Mouse (Mus musculus): ENCODE measurements around the gene Cxcl15. TPM values are rescaled to one million over a fixed set of nuclear protein-coding genes. Genes with fewer than 3 reads are reported as not detected.
"Not testable (repeated sequence)": the region's sequence is repeated elsewhere in the genome, so short reads cannot be mapped to it uniquely, and the experiment has no call there.

Gene Cxcl15
- polyA plus RNA-seq, 1 experiment = 3.5 TPM

DNA sequence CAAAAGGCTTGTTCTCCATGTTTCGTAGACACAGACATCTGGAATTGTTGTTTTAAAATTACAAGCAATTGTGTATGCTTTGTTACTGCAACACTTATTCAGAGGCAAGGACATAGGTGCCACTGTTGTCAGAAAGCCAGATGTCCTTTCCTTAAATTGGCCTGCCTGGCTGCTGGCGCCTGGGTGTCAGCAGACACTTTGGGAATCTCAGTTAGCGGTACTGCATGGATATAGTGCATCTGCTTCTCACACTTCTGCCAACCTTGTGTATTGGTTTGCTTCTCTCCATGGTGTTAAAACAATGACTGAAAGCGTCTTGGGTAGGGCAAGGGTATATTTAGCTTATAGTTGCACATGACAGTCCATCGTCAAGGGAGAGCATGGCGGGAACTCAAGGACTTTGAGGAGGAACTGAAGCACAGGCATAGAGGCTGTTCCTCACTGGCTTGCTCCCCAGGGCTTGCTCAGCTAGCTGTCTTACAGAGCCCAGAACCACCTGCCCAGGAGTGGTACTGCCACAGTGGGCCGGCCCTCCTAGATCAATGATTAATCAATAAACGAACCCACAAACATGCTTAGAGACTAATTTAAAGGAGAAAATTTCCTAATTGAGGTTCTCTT lies 38.5 kb downstream of the Cxcl15 start:
- H3K27ac ChIP-seq (ENCODE audit: insufficient read depth, low read length) = peak overlapping the region; percentile 91
- TF ChIP-seq CTCF (IDR thresholded peaks at IDR 0.05; ENCODE audit: borderline replicate concordance, insufficient read depth, low read length) (no peak), POLR2A (IDR thresholded peaks at IDR 0.05; ENCODE audit: low read depth, low read length) (no peak)
- 0 out of 2 replicates have a peak, but pooled peaks cover 9% of the 10 kb centered on the region for H3K4me1 ChIP-seq (ENCODE audit: control insufficient read depth, insufficient read depth, low read length)
- H3K4me3 ChIP-seq (ENCODE audit: insufficient read depth, low read length) = no peak overlapping the region

DNA sequence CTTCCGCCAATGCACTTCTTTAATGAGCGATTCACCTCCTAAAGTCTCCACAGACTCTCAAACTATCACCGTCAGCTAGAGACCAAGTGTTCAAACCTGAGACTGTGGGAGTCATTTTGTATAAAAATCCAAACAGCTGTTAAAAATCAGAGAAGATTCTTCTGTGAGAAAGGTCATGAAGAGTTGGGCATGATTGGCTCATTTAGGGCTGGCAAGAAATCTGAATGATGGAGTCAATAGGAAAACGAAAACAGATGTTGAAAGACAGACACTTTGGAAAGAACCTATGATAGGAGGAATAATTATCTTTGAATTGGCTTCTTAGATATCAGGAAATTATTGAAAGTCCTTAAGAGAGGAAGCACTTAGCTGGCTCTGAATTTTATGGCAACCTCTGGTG lies 40.1 kb downstream of the Cxcl15 start:
- peak overlapping the region; percentile 45; the same call in 1 of the 2 replicates for H3K27ac ChIP-seq (ENCODE audit: insufficient read depth, low read length)
- TF ChIP-seq CTCF (IDR thresholded peaks at IDR 0.05; ENCODE audit: borderline replicate concordance, insufficient read depth, low read length) (no peak), POLR2A (IDR thresholded peaks at IDR 0.05; ENCODE audit: low read depth, low read length) (no peak)
- H3K4me1 ChIP-seq (ENCODE audit: control insufficient read depth, insufficient read depth, low read length) = peaks cover 12% of the 10 kb centered on the region
- H3K4me3 ChIP-seq (ENCODE audit: insufficient read depth, low read length) = no peak overlapping the region

DNA sequence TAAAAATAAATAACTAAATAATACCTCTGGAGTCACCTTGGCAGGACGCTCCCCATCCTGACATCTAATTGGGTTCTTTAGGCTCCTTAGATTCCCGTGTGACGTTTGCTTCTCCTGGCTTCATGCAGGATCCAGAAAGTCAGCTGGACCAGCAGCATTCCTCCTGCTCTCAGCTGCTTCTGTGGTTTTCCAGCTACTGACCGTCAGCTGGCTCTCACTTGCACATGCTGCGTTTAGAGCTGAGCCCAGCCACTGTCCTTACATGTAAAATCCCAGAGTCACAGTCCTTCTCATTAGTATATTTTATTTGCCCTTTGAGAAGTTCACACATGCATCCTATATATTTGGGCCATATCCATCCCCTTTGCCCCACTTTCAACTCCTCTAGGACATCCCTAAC lies 44.2 kb downstream of the Cxcl15 start:
- TF ChIP-seq CTCF (IDR thresholded peaks at IDR 0.05; ENCODE audit: borderline replicate concordance, insufficient read depth, low read length) = no peak
- TF ChIP-seq POLR2A (IDR thresholded peaks at IDR 0.05; ENCODE audit: low read depth, low read length) = no peak
- peak overlapping the region; percentile 7 for H3K27ac ChIP-seq (ENCODE audit: insufficient read depth, low read length)
- no peak overlapping the region for H3K4me3 ChIP-seq (ENCODE audit: insufficient read depth, low read length)
- H3K4me1 ChIP-seq (ENCODE audit: control insufficient read depth, insufficient read depth, low read length) = peaks cover 6% of the 10 kb centered on the region

DNA sequence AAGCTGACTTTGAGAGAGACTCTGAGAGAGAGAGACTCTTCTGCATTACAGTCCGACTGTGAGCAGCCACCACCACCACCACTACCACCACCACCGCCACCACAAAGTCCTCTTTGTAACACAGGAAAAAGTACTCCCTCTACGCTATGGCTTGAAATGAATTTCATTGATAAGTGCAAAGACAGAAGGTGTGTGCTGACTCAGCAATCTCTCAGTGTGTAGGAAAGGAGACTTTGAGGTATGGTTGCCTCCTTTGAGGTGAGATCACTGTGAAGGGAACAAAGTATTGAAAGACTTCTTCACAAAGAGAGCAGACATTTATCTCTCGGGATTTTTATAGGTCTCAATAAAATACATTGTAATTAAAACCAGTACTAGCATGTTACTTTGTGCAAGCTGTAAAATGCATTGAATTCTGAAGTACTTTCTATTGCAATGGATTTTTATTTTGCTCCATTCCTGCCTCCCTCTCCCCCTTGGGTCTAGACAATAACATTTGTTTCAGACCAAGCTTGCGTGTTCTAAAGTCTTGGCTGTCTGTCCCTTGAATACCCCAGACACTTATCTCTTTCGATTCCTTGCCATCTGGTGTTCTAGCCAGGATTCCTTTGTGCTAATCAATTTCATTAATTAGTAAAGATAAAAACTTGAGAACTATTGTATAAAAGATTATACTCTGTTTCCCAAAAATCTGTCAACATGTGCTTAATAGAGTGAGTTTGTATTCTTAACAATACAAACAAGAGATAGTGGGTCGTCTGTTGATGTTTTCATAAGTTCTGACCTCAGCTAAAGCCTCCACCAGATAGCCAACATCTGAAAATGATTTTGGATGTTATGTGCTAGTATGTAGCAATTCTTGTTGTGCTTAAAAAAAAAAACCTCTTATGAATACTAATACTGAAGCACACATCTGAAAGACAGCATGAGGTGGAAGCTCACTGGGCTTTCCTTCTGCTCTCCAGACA lies 46.9 kb downstream of the Cxcl15 start:
- Histone ChIP-seq H3K4me1 (ENCODE audit: control insufficient read depth, insufficient read depth, low read length) (peaks cover 6% of the 10 kb centered on the region), H3K4me3 (ENCODE audit: insufficient read depth, low read length) (no peak overlapping the region), H3K27ac (ENCODE audit: insufficient read depth, low read length) (0 out of 2 replicates have a peak overlapping the region, but pooled peaks have one; percentile 16)
- TF ChIP-seq POLR2A (IDR thresholded peaks at IDR 0.05; ENCODE audit: low read depth, low read length) (no peak), CTCF (IDR thresholded peaks at IDR 0.05; ENCODE audit: borderline replicate concordance, insufficient read depth, low read length) (no peak)

DNA sequence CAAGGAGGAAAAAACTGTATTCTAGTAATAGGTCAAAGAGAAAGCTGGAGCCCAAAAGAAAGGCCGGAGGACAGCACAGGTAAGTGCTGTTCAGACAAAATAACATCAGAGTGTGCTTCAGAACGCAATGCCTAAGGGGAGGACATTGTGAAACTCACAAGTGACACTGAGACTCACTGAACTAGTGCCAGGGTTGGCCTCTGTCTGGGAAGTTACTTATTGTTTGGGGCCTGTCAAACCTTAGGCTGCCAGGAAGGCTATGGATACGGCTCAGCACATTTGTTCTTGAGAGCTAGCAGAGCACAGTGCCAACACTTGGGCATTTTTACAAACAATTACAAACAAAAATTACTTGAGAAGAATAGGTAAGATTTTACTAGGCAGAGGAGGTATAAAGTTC lies 49.6 kb downstream of the Cxcl15 start:
- no peak overlapping the region for H3K4me3 ChIP-seq (ENCODE audit: insufficient read depth, low read length)
- no peak overlapping the region for H3K27ac ChIP-seq (ENCODE audit: insufficient read depth, low read length)
- TF ChIP-seq CTCF (IDR thresholded peaks at IDR 0.05; ENCODE audit: borderline replicate concordance, insufficient read depth, low read length) = no peak
- TF ChIP-seq POLR2A (IDR thresholded peaks at IDR 0.05; ENCODE audit: low read depth, low read length) = no peak
- peaks cover 2% of the 10 kb centered on the region for H3K4me1 ChIP-seq (ENCODE audit: control insufficient read depth, insufficient read depth, low read length)

- not testable (repeated sequence) for H3K4me1 ChIP-seq (ENCODE audit: control insufficient read depth, insufficient read depth, low read length); H3K27ac ChIP-seq (ENCODE audit: insufficient read depth, low read length); H3K4me3 ChIP-seq (ENCODE audit: insufficient read depth, low read length)
Observed at GRCm38 (mm10) chr5:90850096-90850495, 55.8 kb downstream of the Cxcl15 start.

DNA sequence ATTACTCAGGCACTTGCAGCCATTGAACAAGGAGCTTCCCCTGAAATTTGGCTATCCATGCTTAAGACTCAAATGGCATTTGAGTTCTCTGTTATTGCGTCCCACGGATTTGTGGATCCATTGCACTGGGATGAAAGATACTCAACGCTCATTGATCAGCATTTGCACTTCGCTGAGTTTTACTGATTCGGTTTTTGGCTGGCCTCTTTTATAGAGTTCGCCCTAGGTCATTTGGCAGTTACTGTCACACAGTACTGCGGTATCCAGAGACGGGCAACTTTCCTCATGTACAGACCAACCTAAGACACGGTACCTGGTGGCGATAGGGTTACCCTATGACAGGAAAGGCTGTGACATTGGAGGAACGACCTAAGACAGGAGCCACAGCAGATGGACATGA lies 57.1 kb downstream of the Cxcl15 start:
- not testable (repeated sequence) for H3K4me1 ChIP-seq (ENCODE audit: control insufficient read depth, insufficient read depth, low read length); H3K27ac ChIP-seq (ENCODE audit: insufficient read depth, low read length); H3K4me3 ChIP-seq (ENCODE audit: insufficient read depth, low read length)

Other genes starting within 250 kb of the Cxcl15 start
- gene 5830473C10Rik, start 233.4 kb upstream of the Cxcl15 start, polyA plus RNA-seq (2011; ENCODE audit: insufficient read length, low read depth, missing spikeins) = not detected in 2 replicates
- 4.6 and 6.7 TPM in 2 replicates for gene Rassf6, start 153.9 kb upstream of the Cxcl15 start, polyA plus RNA-seq (2011; ENCODE audit: insufficient read length, low read depth, missing spikeins)
- gene Cxcl5, start 35.2 kb upstream of the Cxcl15 start, polyA plus RNA-seq (2011; ENCODE audit: insufficient read length, low read depth, missing spikeins) = 61.8 and 135 TPM in 2 replicates
- 23.5 and 40.7 TPM in 2 replicates for gene Ppbp, start 26.0 kb upstream of the Cxcl15 start, polyA plus RNA-seq (2011; ENCODE audit: insufficient read length, low read depth, missing spikeins)
- gene Pf4, start 22.1 kb upstream of the Cxcl15 start, polyA plus RNA-seq (2011; ENCODE audit: insufficient read length, low read depth, missing spikeins) = 3.6 TPM in 1 of 2 replicates, not detected in the other
- 2.5 and 2.8 TPM in 2 replicates for gene Cxcl3, start 8.4 kb upstream of the Cxcl15 start, polyA plus RNA-seq (2011; ENCODE audit: insufficient read length, low read depth, missing spikeins)
- gene Cxcl1, start 96.7 kb downstream of the Cxcl15 start, polyA plus RNA-seq (2011; ENCODE audit: insufficient read length, low read depth, missing spikeins) = 22.0 and 40.1 TPM in 2 replicates
- 3.1 TPM in 1 of 2 replicates, not detected in the other for gene Cxcl2, start 109.3 kb downstream of the Cxcl15 start, polyA plus RNA-seq (2011; ENCODE audit: insufficient read length, low read depth, missing spikeins)
- 18.5 and 20.1 TPM in 2 replicates for gene Mthfd2l, start 136.6 kb downstream of the Cxcl15 start, polyA plus RNA-seq (2011; ENCODE audit: insufficient read length, low read depth, missing spikeins)
- not detected in 2 replicates for gene Epgn, start 232.9 kb downstream of the Cxcl15 start, polyA plus RNA-seq (2011; ENCODE audit: insufficient read length, low read depth, missing spikeins)

Data from embryonic fibroblast, embryonic 13.5 days (primary cell).